Mouse (Mus musculus) neural tube, embryonic 13.5 days (tissue): ENCODE data around the gene Arap1. TPM values are rescaled to one million over a fixed set of nuclear protein-coding genes. Genes with fewer than 3 reads are reported as not detected.

Experiments
- ATAC-seq: fragments of 200-750 bp; cut with Nextera tagmentation; 2 replicates; pipeline ENCODE4 v1.8.0; 2017; ENCODE audit warnings: low read depth, mild to moderate bottlenecking, moderate TSS enrichment, moderate library complexity
- H3K27ac ChIP-seq: fragments of 300-500 bp; sonication (generic); replicated peaks from 2 replicates; pipeline ENCODE4 v1.5.1; 2015; ENCODE audit warnings: moderate library complexity, mild to moderate bottlenecking, inconsistent platforms
- H3K27me3 ChIP-seq: fragments of 300-500 bp; sonication (generic); 2 replicates; pipeline ENCODE4 v1.6.1; 2015; ENCODE audit warnings: mild to moderate bottlenecking, inconsistent platforms
- H3K36me3 ChIP-seq: fragments of 300-500 bp; sonication (generic); 2 replicates; pipeline ENCODE4 v1.6.1; 2015; ENCODE audit warnings: mild to moderate bottlenecking, inconsistent platforms
- H3K4me1 ChIP-seq: fragments of 300-500 bp; sonication (generic); replicated peaks from 2 replicates; pipeline ENCODE4 v1.6.1; 2015; ENCODE audit warnings: inconsistent platforms
- H3K4me2 ChIP-seq: fragments of 300-500 bp; sonication (generic); 2 replicates; pipeline ENCODE4 v1.6.1; 2015; ENCODE audit warnings: inconsistent platforms, mild to moderate bottlenecking, moderate library complexity
- H3K4me3 ChIP-seq: fragments of 300-500 bp; sonication (generic); 2 replicates; pipeline ENCODE4 v1.5.1; 2015; ENCODE audit warnings: mild to moderate bottlenecking, inconsistent platforms
- H3K9ac ChIP-seq: fragments of 300-500 bp; sonication (generic); 2 replicates; pipeline ENCODE4 v1.6.1; 2015; ENCODE audit warnings: moderate library complexity, mild to moderate bottlenecking, inconsistent platforms
- H3K9me3 ChIP-seq: fragments of 300-500 bp; sonication (generic); 2 replicates; pipeline ENCODE4 v1.6.1; 2016; ENCODE audit warnings: inconsistent platforms
- WGBS: fragments of 180-500 bp; shearing (Covaris S2); methylation state at CpG from one replicate; pipeline ENCODE4 v1.1.7; 2015; 5-methylcytosine and 5-hydroxymethylcytosine counted together
- polyA plus RNA-seq: library from polyadenylated mRNA; unstranded; fragments of >200 nt; fragmentation: Nextera tagmentation; extraction: Ambion mirVana; gene quantifications from 2 replicates; pipeline ENCODE4 v1.2.1, GENCODE M21; 2015

Arap1 gene
- polyA plus RNA-seq, 1 experiment from 2014 or later: 11.2 TPM

- no peaks in the 10 kb centered on the region for H3K9me3 ChIP-seq
- H3K36me3 ChIP-seq: no peaks in the 10 kb centered on the region
- no peaks in the 10 kb centered on the region for H3K4me1 ChIP-seq
- 51% methylated on average over 6 of the region's 6 CpGs for WGBS
- no peak overlapping the region for H3K27ac ChIP-seq
- H3K4me2 ChIP-seq: no peak overlapping the region
- H3K4me3 ChIP-seq: no peak overlapping the region
- H3K9ac ChIP-seq: no peak overlapping the region
- H3K27me3 ChIP-seq: no peaks in the 10 kb centered on the region
- no peak for ATAC-seq
Measured at GRCm38 (mm10) chr7:101385331-101385733, 37.5 kb downstream of the Arap1 start.

GRCm38 (mm10) chr7:101385866-101386452 is 38.1 kb downstream of the Arap1 start:
- 69% methylated on average over 10 of the region's 10 CpGs for WGBS
- 0 out of 2 replicates have a peak, but pooled peaks cover 5% of the 10 kb centered on the region for H3K4me1 ChIP-seq
- H3K27me3 ChIP-seq: no peaks in the 10 kb centered on the region
- H3K4me2 ChIP-seq: no peak overlapping the region
- no peaks in the 10 kb centered on the region for H3K36me3 ChIP-seq
- no peak for ATAC-seq
- no peak overlapping the region for H3K9ac ChIP-seq
- no peak overlapping the region for H3K4me3 ChIP-seq
- no peak overlapping the region for H3K27ac ChIP-seq
- H3K9me3 ChIP-seq: no peaks in the 10 kb centered on the region

GRCm38 (mm10) chr7:101389256-101389655 is 41.4 kb downstream of the Arap1 start:
- WGBS: 92% methylated on average over 6 of the region's 6 CpGs

GRCm38 (mm10) chr7:101391909-101392479 is 44.1 kb downstream of the Arap1 start:
- Histone ChIP-seq H3K36me3 (no peaks in the 10 kb centered on the region), H3K9me3 (no peaks in the 10 kb centered on the region), H3K9ac (no peak overlapping the region), H3K27me3 (no peaks in the 10 kb centered on the region), H3K27ac (no peak overlapping the region), H3K4me2 (no peak overlapping the region), H3K4me1 (peaks cover 30% of the 10 kb centered on the region), H3K4me3 (no peak overlapping the region)
- no peak for ATAC-seq
- 82% methylated on average over 4 of the region's 4 CpGs for WGBS

More at GRCm38 (mm10) chr7:101389256-101389655, 41.4 kb downstream of the Arap1 start:
- no peak overlapping the region for H3K4me2 ChIP-seq
- no peaks in the 10 kb centered on the region for H3K27me3 ChIP-seq
- H3K36me3 ChIP-seq: no peaks in the 10 kb centered on the region
- no peak overlapping the region for H3K9ac ChIP-seq
- no peaks in the 10 kb centered on the region for H3K9me3 ChIP-seq
- H3K27ac ChIP-seq: no peak overlapping the region
- peaks cover 25% of the 10 kb centered on the region for H3K4me1 ChIP-seq
- H3K4me3 ChIP-seq: no peak overlapping the region
- ATAC-seq: no peak

- no peak overlapping the region for H3K4me3 ChIP-seq
- ATAC-seq: no peak
- no peaks in the 10 kb centered on the region for H3K9me3 ChIP-seq
- no peak overlapping the region for H3K9ac ChIP-seq
- no peak overlapping the region for H3K4me2 ChIP-seq
- no peaks in the 10 kb centered on the region for H3K27me3 ChIP-seq
- H3K4me1 ChIP-seq: peaks cover 30% of the 10 kb centered on the region
- 49% methylated on average over 4 of the region's 4 CpGs for WGBS
- peak overlapping the region; percentile 73 for H3K27ac ChIP-seq
- no peaks in the 10 kb centered on the region for H3K36me3 ChIP-seq
Measured at GRCm38 (mm10) chr7:101393015-101393414, 45.1 kb downstream of the Arap1 start.

- H3K4me1 ChIP-seq: peaks cover 30% of the 10 kb centered on the region
- 43% methylated on average over 8 of the region's 8 CpGs for WGBS
- no peaks in the 10 kb centered on the region for H3K9me3 ChIP-seq
- no peak; the same call in 1 of the 2 replicates for ATAC-seq
- peak overlapping the region; percentile 73 for H3K27ac ChIP-seq
- no peak overlapping the region for H3K4me3 ChIP-seq
- no peak overlapping the region for H3K9ac ChIP-seq
- H3K36me3 ChIP-seq: no peaks in the 10 kb centered on the region
- H3K4me2 ChIP-seq: 0 out of 2 replicates have a peak overlapping the region, but pooled peaks have one; percentile 17
- H3K27me3 ChIP-seq: no peaks in the 10 kb centered on the region
Measured at GRCm38 (mm10) chr7:101393694-101394504, 46.0 kb downstream of the Arap1 start.

- Histone ChIP-seq H3K4me2 (0 out of 2 replicates have a peak overlapping the region, but pooled peaks have one; percentile 17), H3K9ac (no peak overlapping the region), H3K9me3 (no peaks in the 10 kb centered on the region), H3K36me3 (no peaks in the 10 kb centered on the region), H3K27ac (no peak overlapping the region), H3K4me3 (no peak overlapping the region), H3K27me3 (no peaks in the 10 kb centered on the region), H3K4me1 (peaks cover 30% of the 10 kb centered on the region)
- 74% methylated on average over 3 of the region's 3 CpGs for WGBS
- ATAC-seq: no peak
Measured at GRCm38 (mm10) chr7:101394569-101394968, 46.7 kb downstream of the Arap1 start.

- no peak overlapping the region for H3K9ac ChIP-seq
- ATAC-seq: no peak
- H3K4me1 ChIP-seq: peaks cover 29% of the 10 kb centered on the region
- no peaks in the 10 kb centered on the region for H3K36me3 ChIP-seq
- H3K9me3 ChIP-seq: no peaks in the 10 kb centered on the region
- 0 out of 2 replicates have a peak overlapping the region, but pooled peaks have one; percentile 17 for H3K4me2 ChIP-seq
- WGBS: 74% methylated on average over 2 of the region's 2 CpGs
- H3K27ac ChIP-seq: no peak overlapping the region
- no peaks in the 10 kb centered on the region for H3K27me3 ChIP-seq
- H3K4me3 ChIP-seq: no peak overlapping the region
Measured at GRCm38 (mm10) chr7:101395471-101395870, 47.6 kb downstream of the Arap1 start.

- H3K4me2 ChIP-seq: no peak overlapping the region
- no peak overlapping the region for H3K27ac ChIP-seq
- no peaks in the 10 kb centered on the region for H3K27me3 ChIP-seq
- H3K4me3 ChIP-seq: no peak overlapping the region
- H3K36me3 ChIP-seq: no peaks in the 10 kb centered on the region
- WGBS: 87% methylated on average over 4 of the region's 4 CpGs
- peaks cover 25% of the 10 kb centered on the region for H3K4me1 ChIP-seq
- no peaks in the 10 kb centered on the region for H3K9me3 ChIP-seq
- no peak overlapping the region for H3K9ac ChIP-seq
- ATAC-seq: no peak
Measured at GRCm38 (mm10) chr7:101397175-101397574, 49.3 kb downstream of the Arap1 start.

- WGBS: 82% methylated on average over 7 of the region's 7 CpGs
- Histone ChIP-seq H3K4me3 (no peak overlapping the region), H3K4me1 (no peaks in the 10 kb centered on the region), H3K27ac (no peak overlapping the region), H3K9me3 (no peaks in the 10 kb centered on the region), H3K9ac (no peak overlapping the region), H3K36me3 (no peaks in the 10 kb centered on the region), H3K27me3 (no peaks in the 10 kb centered on the region), H3K4me2 (no peak overlapping the region)
- ATAC-seq: no peak
Measured at GRCm38 (mm10) chr7:101401510-101401909, 53.6 kb downstream of the Arap1 start.

GRCm38 (mm10) chr7:101403831-101404230 is 56.0 kb downstream of the Arap1 start:
- H3K27me3 ChIP-seq: no peaks in the 10 kb centered on the region
- ATAC-seq: no peak
- WGBS: 90% methylated on average over 5 of the region's 5 CpGs
- no peaks in the 10 kb centered on the region for H3K9me3 ChIP-seq
- H3K36me3 ChIP-seq: no peaks in the 10 kb centered on the region
- no peak overlapping the region for H3K9ac ChIP-seq
- H3K4me2 ChIP-seq: no peak overlapping the region
- H3K27ac ChIP-seq: no peak overlapping the region
- no peak overlapping the region for H3K4me3 ChIP-seq
- H3K4me1 ChIP-seq: no peaks in the 10 kb centered on the region

GRCm38 (mm10) chr7:101410267-101410936 is 62.5 kb downstream of the Arap1 start, which contains the start of gene Gm45837:
Gm45837 (plus strand) TSS chr7:101410886.
- Histone ChIP-seq H3K4me1 (peaks cover 13% of the 10 kb centered on the region), H3K36me3 (no peaks in the 10 kb centered on the region), H3K4me3 (no peak within 1 kb of the TSS), H3K9ac (no peak within 1 kb of the TSS), H3K27me3 (no peaks in the 10 kb centered on the region), H3K27ac (no peak within 1 kb of the TSS), H3K4me2 (no peak within 1 kb of the TSS), H3K9me3 (no peaks in the 10 kb centered on the region)
- 83% methylated on average over 11 of the region's 11 CpGs for WGBS
- no peak for ATAC-seq
